Mouse (Mus musculus) spleen, adult 12 weeks (tissue): Measurements from ENCODE around the gene Lonp2.

ENCODE experiments used
- DNase-seq: peaks from one replicate; pipeline ENCODE4 v3.0.0; 2022; ENCODE audit warnings: low spot score

Lonp2 gene

DNA sequence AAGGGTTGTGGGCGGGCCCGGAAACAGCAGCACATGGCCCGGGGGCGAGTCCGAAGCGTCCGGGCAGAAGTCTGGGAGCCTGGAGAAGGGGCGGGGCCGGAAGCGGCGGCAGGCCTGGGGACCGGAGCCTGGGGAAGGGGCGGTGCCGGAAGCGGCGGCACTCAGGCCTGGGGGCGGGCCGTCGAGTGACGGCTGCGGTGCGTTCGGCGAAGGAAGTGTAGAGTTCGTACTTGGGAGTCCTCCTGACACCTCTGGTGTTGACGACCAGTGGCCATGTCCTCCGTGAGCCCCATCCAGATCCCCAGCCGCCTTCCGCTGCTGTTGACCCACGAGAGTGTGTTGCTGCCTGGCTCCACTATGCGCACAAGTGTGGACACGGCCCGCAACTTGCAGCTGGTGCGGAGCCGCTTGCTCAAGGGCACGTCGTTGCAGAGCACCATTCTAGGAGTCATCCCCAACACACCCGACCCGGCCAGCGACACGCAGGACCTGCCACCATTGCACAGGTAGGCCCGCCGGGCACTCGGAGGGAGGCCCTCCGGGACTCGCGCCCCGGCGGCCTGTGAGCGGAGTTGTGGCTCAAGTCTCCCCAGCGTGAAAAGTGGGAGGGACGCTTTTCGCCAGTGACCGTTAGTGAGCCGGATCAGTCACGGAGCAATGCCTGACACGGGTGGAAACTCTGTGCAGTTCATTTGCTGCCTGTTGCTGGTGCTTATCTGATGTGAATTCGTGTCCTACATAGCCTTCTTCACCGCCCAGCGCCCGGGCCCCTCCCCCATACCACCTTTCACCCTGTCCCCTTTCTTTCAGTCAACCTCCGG, at the start of gene Lonp2:
TSS of gene Lonp2 (plus strand) at position 133 of the 821 bp plus-strand sequence.
- DNase-seq: peak; percentile 90

DNA sequence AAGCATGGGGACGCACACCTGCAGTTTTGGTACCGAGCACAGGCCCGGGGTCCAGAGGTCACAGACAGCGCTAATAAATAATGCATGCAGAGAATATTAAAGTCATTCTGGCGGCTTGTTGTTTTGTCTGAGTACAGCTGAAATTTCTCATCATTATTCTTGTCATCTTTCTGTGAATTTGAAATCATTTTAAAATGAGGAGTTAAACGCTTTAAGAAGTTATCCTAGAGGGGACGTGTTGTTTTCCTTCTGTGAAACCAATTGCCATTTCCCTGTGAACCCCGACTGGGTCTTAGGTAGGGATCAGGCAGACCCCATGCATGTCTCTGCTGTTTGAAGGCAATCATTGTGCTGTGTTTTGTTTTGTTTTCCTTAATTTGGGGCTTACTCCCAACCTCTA, 46.3 kb upstream of the Lonp2 start:
- no peak for DNase-seq

GRCm38 (mm10) chr8:86578076-86578475, 45.8 kb upstream of the Lonp2 start:
- no peak for DNase-seq

DNA sequence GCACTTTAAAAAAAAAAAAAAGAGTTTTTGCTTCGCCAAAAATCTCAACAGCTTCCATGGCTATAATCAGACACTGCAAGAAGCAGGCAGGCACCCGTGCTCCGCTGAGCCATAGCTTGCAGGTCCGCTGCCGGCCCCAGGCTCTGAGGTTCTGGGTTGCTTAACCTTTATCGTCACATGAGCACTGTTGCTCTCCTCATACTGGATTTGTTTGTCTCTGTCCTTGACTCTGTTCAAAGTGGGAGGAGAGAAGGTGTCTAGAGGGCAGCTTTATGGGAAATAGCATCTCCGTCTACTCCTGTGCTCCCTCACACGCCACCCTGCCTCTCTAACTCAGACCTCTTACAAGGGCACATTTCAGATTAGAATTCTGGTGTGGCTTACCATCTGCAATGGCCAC, 45.1 kb upstream of the Lonp2 start:
- DNase-seq: no peak

- no peak for DNase-seq
Observed at GRCm38 (mm10) chr8:86580458-86580857, 43.4 kb upstream of the Lonp2 start, which contains the start of gene Abcc12. Gene Abcc12, minus strand, starts transcription at chr8:86580686.

- no peak for DNase-seq
Observed at GRCm38 (mm10) chr8:86581921-86582331, 41.9 kb upstream of the Lonp2 start.

- DNase-seq: peak; percentile 48
Observed at GRCm38 (mm10) chr8:86585118-86585517, 38.7 kb upstream of the Lonp2 start.

DNA sequence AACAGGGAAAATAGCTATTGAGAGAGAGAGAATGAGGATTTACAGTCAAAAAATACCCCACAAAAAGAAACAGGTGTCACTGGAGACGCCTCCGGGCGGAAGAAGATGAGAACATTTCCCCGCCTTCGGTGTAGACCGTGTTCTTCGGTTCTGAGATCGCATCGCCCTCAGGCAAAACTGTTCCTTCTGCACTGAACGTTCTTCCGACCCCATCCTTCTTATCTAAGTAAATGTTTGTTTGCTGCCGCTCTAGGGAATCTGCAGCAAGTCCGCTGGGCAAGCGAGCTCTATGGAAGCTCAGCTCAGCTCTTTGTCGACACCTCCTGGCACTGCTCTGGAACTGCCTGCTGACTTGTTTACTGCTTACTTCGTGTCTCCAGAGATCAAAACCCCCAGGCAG, 38.3 kb upstream of the Lonp2 start:
- peak; percentile 23 for DNase-seq

GRCm38 (mm10) chr8:86586058-86586457, 37.8 kb upstream of the Lonp2 start:
- no peak for DNase-seq

DNA sequence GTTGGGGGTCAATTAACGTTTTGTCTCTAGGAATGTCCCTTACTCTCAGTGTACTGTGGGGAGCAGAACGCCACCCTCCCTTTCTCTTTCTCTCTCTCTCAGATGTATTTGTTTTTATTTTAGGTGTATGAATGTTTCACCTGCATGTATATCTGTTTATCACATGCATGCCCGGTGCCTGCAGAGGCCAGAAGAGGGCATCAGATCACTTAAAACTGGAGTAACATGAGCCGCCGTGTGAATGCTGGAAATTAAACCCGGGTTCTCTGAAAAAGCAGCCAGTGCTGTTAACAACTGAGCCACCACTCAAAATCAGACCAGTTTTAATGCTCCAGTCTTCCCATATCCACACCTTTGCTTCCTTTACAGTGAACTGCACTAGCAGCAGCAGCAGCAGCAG, 37.2 kb upstream of the Lonp2 start:
- no peak for DNase-seq

DNA sequence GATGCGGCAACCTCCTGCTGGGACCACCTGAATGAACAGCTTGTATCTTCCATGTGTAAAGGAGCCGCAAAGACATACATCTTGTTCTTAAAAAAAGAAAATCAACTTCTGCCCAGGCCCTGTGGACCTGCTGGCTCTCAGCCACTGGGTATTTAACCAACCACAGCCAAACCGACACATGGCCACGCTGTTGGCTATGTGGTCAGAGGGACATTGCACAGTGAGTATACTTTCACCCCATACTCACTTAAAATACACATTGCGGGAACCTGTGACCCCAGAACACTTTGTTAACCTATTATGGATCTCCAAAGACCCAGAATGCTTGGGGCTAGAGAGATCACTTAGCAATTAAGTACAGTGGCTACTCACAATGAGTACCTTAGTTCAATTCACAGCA, 35.5 kb upstream of the Lonp2 start:
- DNase-seq: no peak

DNA sequence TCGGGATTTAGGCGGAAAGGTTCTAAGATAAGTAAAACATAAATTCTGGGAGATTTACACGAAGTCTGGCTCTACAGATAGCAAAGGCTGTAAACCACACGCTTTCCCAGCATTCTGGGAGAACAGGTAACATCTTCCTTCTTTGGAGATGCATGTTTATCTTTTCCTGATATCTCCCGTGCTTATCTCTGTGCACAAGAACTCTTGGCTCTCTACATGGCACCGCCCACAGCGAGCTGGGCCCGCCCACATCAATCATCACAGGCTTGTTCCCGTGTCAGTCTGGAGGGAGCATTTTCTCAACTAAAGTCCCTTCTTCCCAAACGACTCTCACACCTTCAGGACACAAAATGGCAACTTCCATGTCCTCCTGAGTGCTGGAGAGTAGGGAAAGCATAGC, 30.7 kb upstream of the Lonp2 start:
- DNase-seq: no peak

GRCm38 (mm10) chr8:86594159-86594796, 29.6 kb upstream of the Lonp2 start:
- DNase-seq: no peak

GRCm38 (mm10) chr8:86595671-86596070, 28.2 kb upstream of the Lonp2 start:
- no peak for DNase-seq

DNA sequence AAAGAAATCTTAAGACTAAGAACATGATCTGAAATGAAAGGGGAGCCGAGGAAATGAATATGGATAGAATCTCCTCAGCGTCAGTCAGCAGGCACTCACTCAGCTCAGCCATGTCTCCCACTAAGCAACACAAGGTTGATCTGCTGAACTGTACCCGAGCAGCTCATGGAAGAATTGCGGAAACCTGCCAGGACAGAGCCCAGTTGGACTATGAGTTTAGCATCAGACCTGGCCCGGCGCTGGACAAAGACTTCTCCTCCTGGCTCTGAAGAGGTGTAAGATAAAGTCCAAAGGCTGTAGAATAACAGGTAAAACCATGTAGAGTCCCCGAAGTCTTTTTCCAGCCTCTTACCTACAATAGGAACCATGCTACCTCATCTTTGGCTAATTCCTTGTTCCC, 26.2 kb upstream of the Lonp2 start:
- DNase-seq: no peak

DNA sequence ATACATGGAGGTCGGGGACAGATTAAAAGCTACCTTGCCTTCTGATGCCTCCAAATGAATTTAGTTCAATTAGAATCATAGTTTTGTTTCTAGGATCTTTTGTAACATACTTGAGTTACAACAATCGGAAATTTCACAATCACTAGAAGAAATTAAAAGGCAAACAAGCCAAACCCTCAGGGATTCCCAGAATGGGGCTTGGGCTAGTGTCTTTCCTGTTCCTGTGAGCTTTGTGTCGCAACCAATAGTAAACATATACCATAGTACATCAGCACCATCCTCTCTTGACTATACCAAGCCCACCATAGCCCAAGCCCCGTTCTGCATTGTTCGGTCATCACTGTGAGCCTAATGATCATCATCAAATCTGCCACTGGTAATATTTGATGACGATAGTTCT, 24.5 kb upstream of the Lonp2 start:
- DNase-seq: no peak

- no peak for DNase-seq
Observed at GRCm38 (mm10) chr8:86600311-86600710, 23.5 kb upstream of the Lonp2 start.

- no peak for DNase-seq
Observed at GRCm38 (mm10) chr8:86603174-86603573, 20.7 kb upstream of the Lonp2 start.

DNA sequence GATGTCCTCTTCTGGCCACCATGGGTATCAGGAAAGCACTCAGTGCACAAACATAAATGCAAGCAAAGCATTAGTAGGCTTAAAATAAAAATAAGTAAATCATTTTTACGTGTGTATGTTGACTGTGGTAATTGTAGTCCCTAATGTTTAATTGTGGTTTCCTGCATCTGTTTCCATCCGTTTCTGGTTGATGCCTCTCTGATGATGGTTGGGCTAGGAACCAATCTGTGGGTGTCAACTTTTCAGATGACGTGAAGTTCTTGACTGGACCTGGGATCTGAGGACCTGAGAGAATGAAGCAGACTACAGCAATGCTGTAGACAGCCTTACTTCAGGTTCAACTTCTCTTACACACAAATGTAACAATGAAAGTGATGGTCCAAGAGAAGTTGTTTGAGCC, 19.2 kb upstream of the Lonp2 start:
- DNase-seq: no peak

DNA sequence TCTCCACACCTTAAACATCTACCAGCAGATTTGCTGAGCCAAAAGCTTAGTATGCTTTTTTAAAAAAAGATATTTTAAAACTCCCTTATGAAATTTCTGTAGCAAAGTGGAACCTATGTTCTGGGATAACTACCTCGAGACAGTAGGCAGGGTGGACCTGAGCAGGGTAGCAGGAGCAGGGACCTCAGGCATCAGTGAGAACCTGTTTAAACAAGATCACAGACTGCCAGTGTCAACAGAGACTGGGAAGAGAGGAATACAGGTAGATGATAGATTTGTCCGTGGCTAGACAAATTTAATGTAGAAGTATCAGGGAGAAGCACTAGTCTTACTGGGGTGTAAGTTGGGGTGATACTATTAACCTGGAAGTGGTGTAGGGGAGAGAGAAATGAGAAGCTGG, 10.0 kb upstream of the Lonp2 start:
- DNase-seq: no peak

DNA sequence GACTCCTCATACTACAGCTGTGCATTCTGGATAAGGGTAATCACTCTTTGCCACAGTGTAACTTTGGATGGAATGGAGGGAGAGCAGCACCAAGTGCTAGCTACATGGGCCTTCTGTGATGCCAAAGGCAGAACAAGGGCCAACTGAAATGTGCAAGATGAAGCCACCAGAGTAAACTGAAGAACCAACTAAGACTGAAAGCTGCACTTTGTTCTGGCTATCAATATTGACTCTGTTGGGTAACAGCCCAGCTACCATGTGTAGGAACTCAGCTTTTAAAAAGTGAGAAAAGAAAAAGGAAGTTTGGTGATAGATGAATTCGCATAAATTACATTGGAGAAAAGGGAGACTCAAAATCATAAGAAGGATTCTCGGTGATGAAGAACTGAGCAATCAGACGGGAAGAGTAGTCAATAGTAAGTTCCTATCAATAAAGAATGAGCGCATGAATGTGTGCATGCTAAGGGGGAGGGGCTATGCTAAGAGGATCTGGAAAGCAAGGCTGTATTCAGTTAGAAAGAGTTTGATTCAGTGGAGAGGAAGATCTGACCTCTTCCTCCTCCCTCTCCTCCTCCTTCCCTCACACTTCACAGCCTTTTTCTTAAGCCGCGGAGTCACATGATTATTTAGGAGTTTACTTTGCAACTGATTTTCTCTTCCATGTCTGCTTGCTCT, 8.6 kb upstream of the Lonp2 start:
- no peak for DNase-seq

DNA sequence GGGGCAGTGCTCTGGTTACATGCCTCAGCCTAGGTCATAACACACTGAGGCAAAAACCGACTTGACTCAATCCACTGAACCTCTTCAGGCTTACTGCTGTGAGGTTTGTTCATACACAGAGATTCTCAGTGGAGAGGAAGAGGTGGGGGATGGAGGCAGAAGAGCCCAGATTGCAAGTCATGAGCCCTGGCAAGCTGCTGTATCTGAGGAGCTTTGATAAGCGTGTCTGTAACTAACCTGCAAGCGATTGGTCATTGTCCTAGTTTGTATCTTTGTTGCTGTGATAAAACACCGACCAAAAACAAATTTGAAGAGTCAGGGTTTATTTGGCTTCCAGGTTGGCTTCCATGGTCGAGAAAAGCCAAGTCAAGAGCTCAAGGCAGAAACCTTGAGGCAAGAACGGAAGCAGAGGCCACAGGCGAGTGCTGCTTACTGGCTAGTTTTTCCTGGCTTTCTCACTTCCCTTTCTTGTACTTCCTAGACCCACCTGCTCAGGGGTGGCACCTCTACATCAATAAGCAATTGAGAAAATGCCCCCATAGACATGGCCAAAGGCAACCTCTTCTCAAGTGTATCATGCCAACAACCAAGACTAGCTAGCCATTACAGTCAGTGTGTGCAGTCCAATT, 6.0 kb upstream of the Lonp2 start:
- DNase-seq: no peak

DNA sequence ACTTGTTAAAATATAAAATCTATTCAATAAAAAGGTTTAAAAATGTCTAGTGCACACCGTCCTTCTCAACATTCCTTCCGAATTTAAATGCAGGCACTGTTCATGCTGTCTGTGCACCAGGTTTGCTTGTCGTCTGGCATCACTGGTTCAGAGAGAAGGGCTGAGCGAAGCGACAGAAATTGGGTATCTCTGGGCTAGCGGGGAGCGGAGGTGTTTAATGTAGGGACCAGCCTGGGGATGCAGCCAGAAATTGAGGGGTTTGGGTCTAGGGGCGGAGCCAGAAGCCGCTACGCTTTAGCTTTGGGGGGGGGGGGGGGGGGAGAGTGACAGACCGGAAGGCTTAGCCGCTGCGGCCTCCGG, 312 bp upstream of the Lonp2 start:
- no peak for DNase-seq
